36 mouse cellular contexts compared by ENCODE assay signal in the genomic region with DNA sequence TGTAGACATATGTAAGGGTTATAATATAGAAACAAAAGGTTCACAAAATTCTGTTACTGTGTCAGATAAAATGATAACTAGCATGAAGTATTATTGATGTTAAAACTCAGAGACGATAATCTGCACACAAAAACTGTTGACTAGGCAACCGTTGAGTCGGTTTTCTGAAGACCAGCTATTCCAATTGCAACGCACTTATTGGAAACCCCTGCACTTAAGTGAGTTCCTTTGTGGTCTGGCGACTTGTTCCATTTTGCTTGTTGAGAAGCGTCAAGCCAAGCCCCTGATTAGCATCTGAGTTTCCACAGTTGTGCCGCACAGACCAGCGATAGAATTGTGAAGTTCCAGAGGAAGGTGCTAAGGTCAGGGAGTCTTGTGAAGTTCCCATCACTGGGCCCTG. TPM values are rescaled to one million over a fixed set of nuclear protein-coding genes. Genes with fewer than 3 reads are reported as not detected.
"Had no signal": no experiment of that assay in that cellular context is flagged by ENCODE, and none has a peak within 500 bp of the region (broad histone marks: within the 10 kb centered on the region; RNA-seq: fewer than 3 reads in every experiment).

No protein-coding gene starts in this region.

- H3K9ac ChIP-seq: heart, embryonic 13.5 days; heart, embryonic 15.5 days; hindbrain, embryonic 12.5 days; hindbrain, embryonic 13.5 days; hindbrain, embryonic 14.5 days; hindbrain, embryonic 15.5 days; intestine, embryonic 15.5 days; kidney, embryonic 15.5 days had no signal

- H3K36me3 ChIP-seq: heart, embryonic 13.5 days; heart, embryonic 15.5 days; hindbrain, embryonic 10.5 days; hindbrain, embryonic 12.5 days; hindbrain, embryonic 13.5 days; hindbrain, embryonic 15.5 days; intestine, embryonic 15.5 days; kidney, embryonic 15.5 days had no signal

- H3K4me2 ChIP-seq: heart, embryonic 11.5 days; heart, embryonic 13.5 days; heart, embryonic 15.5 days; hindbrain, embryonic 12.5 days; hindbrain, embryonic 13.5 days; hindbrain, embryonic 14.5 days; hindbrain, embryonic 15.5 days; intestine, embryonic 15.5 days; kidney, embryonic 15.5 days had no signal

- H3K27ac ChIP-seq: heart, embryonic 13.5 days; heart, embryonic 15.5 days; hindbrain, embryonic 10.5 days; hindbrain, embryonic 12.5 days; hindbrain, embryonic 13.5 days; hindbrain, embryonic 14.5 days; hindbrain, embryonic 15.5 days; hindbrain, postnatal 0 days; intestine, embryonic 15.5 days; kidney, embryonic 15.5 days; kidney, postnatal 0 days; layer of hippocampus, adult 2 months; left cerebral cortex, adult 2 months had no signal

- H3K9me3 ChIP-seq: heart, embryonic 13.5 days; heart, embryonic 15.5 days; hindbrain, embryonic 10.5 days; hindbrain, embryonic 12.5 days; hindbrain, embryonic 13.5 days; hindbrain, embryonic 15.5 days; intestine, embryonic 15.5 days; kidney, embryonic 15.5 days had no signal

- H3K4me1 ChIP-seq: intestine, embryonic 15.5 days had no signal

- DNase-seq: heart, postnatal 10 days; heart, postnatal 14 days; heart, postnatal 36 days; heart, postnatal 4 days; kidney, adult 11 months; kidney, adult 18-20 months; kidney, adult 2 months; kidney, adult 8-10 months; kidney, adult 9 months; kidney, postnatal 10 days; kidney, postnatal 14 days; kidney, postnatal 25 days; kidney, postnatal 36 days; kidney, postnatal 4 days; layer of hippocampus, adult 9-11 months; layer of hippocampus, postnatal 36 days had no signal

- ATAC-seq: hindbrain, embryonic 16.5 days; hindbrain, postnatal 0 days; inflammation-experienced regulatory T-cells, adult 6 months; intestine, embryonic 15.5 days; intestine, embryonic 16.5 days; intestine, postnatal 0 days had no signal

- H3K4me3 ChIP-seq: heart, embryonic 13.5 days; heart, embryonic 15.5 days; hindbrain, embryonic 10.5 days; hindbrain, embryonic 12.5 days; hindbrain, embryonic 13.5 days; hindbrain, embryonic 15.5 days; intestine, embryonic 15.5 days; kidney, embryonic 15.5 days; layer of hippocampus, adult 2 months; left cerebral cortex, adult 2 months had no signal

RNA-seq across cellular contexts. Expression of gene Ildr1, which starts 3.6 kb away (rescaled TPM):
- total RNA-seq: heart, postnatal 10 days; heart, postnatal 25 days; heart, postnatal 36 days; heart, postnatal 4 days had no signal
- polyA plus RNA-seq: heart, embryonic 11.5 days; heart, postnatal 0 days had no signal
